Mouse (Mus musculus) small intestine, adult 2 months (tissue): ENCODE results near the gene A230072I06Rik. TPM values are rescaled to one million over a fixed set of nuclear protein-coding genes. Genes with fewer than 3 reads are reported as not detected.

Experiments used
- H3K27ac ChIP-seq: fragments of 200-500 bp; 2 replicates; pipeline ENCODE4 v1.5.1; 2012; ENCODE audit warnings: low read depth, low read length, control low read depth, inconsistent platforms; ENCODE audit not compliant: insufficient read depth
- H3K27me3 ChIP-seq: fragments of 200-500 bp; 2 replicates; pipeline ENCODE4 v1.6.1; 2012; ENCODE audit warnings: mild to moderate bottlenecking, moderate library complexity, low read length, inconsistent platforms; ENCODE audit not compliant: control insufficient read depth, insufficient read depth
- H3K36me3 ChIP-seq: fragments of 200-500 bp; 2 replicates; pipeline ENCODE4 v1.6.1; 2012; ENCODE audit warnings: mild to moderate bottlenecking, low read length, control low read depth, inconsistent platforms; ENCODE audit not compliant: control insufficient read depth, insufficient read depth
- H3K4me1 ChIP-seq: fragments of 200-500 bp; 2 replicates; pipeline ENCODE4 v1.6.1; 2012; ENCODE audit warnings: low read length, inconsistent platforms, mixed read lengths; ENCODE audit not compliant: control insufficient read depth, insufficient read depth, insufficient read length
- H3K4me3 ChIP-seq: fragments of 200-500 bp; 2 replicates; pipeline ENCODE4 v1.5.1; 2012; ENCODE audit warnings: low read depth, mild to moderate bottlenecking, control low read depth, inconsistent platforms, low read length, moderate library complexity
- CTCF ChIP-seq: fragments of 200-500 bp; IDR thresholded peaks from 2 replicates; pipeline ENCODE4 v1.5.1; 2012; ENCODE audit warnings: low read depth, mild to moderate bottlenecking, control low read depth, inconsistent platforms, low read length, moderate library complexity, mixed read lengths; ENCODE audit not compliant: insufficient replicate concordance, insufficient read length; ENCODE audit errors: extremely low read depth
- POLR2A ChIP-seq: fragments of 200-500 bp; IDR thresholded peaks from 2 replicates; pipeline ENCODE4 v1.6.1; 2012; ENCODE audit warnings: low read depth, mild to moderate bottlenecking, control low read depth, inconsistent platforms, low read length, moderate library complexity
- WGBS: fragments of 180-500 bp; shearing (Covaris S2); methylation state at CpG from one replicate; pipeline ENCODE4 v1.1.7; 2018; 5-methylcytosine and 5-hydroxymethylcytosine counted together
- polyA plus RNA-seq: library from polyadenylated mRNA; depleted of rRNA; stranded (reverse); fragments of >200 nt; gene quantifications from 2 replicates; pipeline ENCODE4 v1.2.3, GENCODE M21; 2012; rRNA removed

The A230072I06Rik gene
- polyA plus RNA-seq: not detected in 2 replicates

DNA sequence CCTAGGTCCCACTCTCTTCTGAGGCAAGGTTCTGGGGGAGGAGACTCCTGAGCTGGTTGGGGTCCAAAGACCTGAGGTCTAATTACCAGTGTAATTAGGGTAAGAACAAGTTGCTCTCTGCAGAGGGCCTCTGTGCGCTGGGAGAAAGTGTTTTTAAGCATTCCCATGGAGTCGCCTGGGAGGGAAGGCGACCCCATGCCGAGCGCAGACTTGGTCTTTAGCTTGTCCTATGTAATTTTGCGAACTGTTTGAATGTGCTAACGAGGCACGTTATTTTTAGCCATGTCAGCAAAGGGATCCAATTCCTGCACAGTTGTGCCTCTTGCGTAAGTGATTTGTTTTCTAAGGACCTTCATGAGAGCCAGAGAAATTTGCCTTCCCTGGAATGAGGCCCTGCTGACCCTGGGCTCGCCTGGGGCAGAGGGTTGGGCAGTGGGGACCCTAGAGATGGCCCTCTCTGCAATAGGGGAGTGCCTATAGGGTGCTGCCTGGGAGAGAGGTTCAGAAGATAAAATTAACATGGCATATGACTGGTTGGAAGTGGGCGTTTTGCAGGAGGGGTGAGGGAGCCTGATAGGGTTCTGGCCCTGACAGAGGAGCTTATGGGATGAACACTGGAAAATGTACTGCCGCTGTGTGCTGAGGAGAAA, at the start of gene A230072I06Rik:
TSS of gene A230072I06Rik (plus strand) at position 157 of the 650 bp plus-strand sequence.
- Histone ChIP-seq H3K4me1 (no peaks in the 10 kb centered on the region), H3K27ac (no peak within 1 kb of the TSS), H3K27me3 (no peaks in the 10 kb centered on the region), H3K4me3 (no peak within 1 kb of the TSS), H3K36me3 (no peaks in the 10 kb centered on the region)
- WGBS: 69% methylated on average over 12 of the region's 12 CpGs
- TF ChIP-seq CTCF: no peak
- TF ChIP-seq POLR2A: no peak

DNA sequence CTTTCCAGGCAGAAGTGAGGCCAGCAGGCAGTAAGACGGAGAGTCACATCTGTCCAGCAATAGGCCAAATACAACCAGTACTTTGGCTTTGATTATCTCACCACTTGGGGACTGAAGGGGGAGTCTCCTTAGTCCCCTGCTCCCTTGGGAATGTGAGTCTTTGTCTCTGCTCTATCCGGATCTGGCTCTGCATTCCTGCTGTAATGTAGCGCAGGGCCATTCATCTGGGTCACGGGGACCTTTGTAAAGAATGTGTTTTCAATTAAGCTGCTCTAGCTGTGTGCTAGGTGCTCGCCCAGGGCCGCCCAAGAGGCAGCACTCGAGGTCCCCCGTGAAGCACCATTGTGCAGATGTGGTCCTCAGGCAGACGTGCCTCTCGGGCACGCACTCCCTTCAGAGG, 44.6 kb upstream of the A230072I06Rik start:
- TF ChIP-seq POLR2A (no peak), CTCF (no peak)
- Histone ChIP-seq H3K27ac (no peak overlapping the region), H3K36me3 (no peaks in the 10 kb centered on the region), H3K27me3 (no peaks in the 10 kb centered on the region), H3K4me3 (no peak overlapping the region), H3K4me1 (no peaks in the 10 kb centered on the region)
- WGBS: 68% methylated on average over 11 of the region's 11 CpGs

DNA sequence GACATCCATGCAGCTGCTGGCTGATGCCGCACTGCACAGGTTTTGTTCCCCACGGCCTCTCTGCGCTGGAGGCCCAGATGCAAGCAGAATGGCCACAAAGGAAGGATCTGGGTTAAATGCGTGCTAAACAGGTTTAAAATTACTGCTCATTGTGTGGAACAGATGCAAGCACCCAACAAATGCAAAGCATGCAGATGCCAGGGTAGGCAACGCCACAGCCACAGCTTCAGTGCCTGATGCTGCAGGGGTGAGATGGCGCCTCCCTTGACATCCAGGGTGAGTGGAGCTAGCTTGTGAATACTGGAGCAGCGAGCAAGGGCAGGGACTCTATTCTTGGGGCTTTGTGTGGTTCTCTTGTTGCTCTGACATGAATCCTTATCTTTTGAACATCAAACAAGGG, 39.8 kb upstream of the A230072I06Rik start:
- 85% methylated on average over 7 of the region's 7 CpGs for WGBS
- no peak overlapping the region for H3K4me3 ChIP-seq
- H3K36me3 ChIP-seq: no peaks in the 10 kb centered on the region
- no peak overlapping the region for H3K27ac ChIP-seq
- no peak for TF ChIP-seq CTCF
- no peak for TF ChIP-seq POLR2A
- H3K4me1 ChIP-seq: no peaks in the 10 kb centered on the region
- no peaks in the 10 kb centered on the region for H3K27me3 ChIP-seq

DNA sequence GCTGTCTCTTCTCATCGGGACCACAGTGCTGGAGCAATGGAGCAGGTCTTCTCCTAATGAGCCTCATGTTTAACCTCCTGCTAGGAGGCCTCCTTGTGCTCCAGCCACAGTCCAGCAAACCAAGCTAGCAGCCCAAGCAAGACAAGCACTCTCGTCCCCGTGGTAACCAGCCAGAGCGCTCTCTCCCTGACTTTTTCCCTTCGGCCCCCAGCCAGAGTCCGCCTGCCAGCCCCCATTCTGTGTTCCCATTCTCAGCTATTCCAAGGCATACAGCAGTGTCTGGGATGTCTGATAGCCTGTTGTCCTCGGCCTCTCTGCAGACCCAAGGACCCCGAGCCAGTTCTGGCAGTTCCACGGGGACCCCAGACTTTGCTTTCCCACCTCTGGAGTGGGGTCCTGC, 38.5 kb upstream of the A230072I06Rik start:
- Histone ChIP-seq H3K4me1 (no peaks in the 10 kb centered on the region), H3K36me3 (no peaks in the 10 kb centered on the region), H3K27me3 (no peaks in the 10 kb centered on the region), H3K4me3 (no peak overlapping the region), H3K27ac (no peak overlapping the region)
- no peak for TF ChIP-seq CTCF
- no peak for TF ChIP-seq POLR2A
- 67% methylated on average over 9 of the region's 9 CpGs for WGBS

DNA sequence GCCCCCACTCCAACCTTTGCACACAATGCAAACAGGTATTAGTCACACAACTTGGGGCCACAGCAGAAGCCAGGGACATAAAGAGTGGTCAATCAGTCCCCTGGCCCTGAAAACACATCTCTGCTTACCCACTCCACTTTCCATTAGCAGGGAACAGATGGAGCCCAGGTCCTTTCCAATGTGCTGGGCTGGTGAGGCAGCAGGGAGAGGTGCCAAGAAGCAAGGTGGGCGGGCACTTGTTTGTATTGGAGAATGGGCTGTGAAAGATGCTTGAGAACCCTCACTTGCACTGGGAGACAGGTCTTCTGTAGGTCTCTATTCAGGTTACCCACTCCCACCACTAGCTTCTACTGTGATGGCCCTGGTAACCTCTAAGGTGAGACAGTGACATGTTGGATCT, 34.9 kb upstream of the A230072I06Rik start:
- Histone ChIP-seq H3K4me1 (no peaks in the 10 kb centered on the region), H3K4me3 (no peak overlapping the region), H3K27me3 (no peaks in the 10 kb centered on the region), H3K36me3 (no peaks in the 10 kb centered on the region), H3K27ac (no peak overlapping the region)
- TF ChIP-seq CTCF (no peak), POLR2A (no peak)
- WGBS: 50% methylated on average over 1 of the region's 1 CpGs

DNA sequence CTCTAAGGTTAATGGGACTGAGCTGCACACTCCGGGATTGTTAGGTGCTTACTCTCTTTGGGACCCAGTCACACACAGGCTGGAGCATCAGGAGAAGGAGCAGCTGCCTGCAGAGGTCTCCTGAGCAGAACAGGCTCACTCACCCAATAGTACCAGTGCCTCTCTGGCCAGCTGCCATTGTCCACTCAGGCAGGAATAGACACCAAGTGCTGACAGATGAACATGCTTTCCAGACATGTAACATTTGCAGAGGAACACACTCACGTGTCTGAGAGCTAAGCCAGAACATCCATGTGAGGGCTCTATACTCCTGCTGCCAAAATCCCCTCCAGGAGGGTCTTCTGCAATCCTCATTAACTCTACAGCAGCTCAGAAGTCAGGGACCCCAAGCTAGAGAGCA, 18.7 kb upstream of the A230072I06Rik start:
- no peaks in the 10 kb centered on the region for H3K4me1 ChIP-seq
- no peak overlapping the region for H3K27ac ChIP-seq
- no peaks in the 10 kb centered on the region for H3K36me3 ChIP-seq
- H3K27me3 ChIP-seq: no peaks in the 10 kb centered on the region
- WGBS: 65% methylated on average over 2 of the region's 2 CpGs
- TF ChIP-seq CTCF (no peak), POLR2A (no peak)
- no peak overlapping the region for H3K4me3 ChIP-seq

DNA sequence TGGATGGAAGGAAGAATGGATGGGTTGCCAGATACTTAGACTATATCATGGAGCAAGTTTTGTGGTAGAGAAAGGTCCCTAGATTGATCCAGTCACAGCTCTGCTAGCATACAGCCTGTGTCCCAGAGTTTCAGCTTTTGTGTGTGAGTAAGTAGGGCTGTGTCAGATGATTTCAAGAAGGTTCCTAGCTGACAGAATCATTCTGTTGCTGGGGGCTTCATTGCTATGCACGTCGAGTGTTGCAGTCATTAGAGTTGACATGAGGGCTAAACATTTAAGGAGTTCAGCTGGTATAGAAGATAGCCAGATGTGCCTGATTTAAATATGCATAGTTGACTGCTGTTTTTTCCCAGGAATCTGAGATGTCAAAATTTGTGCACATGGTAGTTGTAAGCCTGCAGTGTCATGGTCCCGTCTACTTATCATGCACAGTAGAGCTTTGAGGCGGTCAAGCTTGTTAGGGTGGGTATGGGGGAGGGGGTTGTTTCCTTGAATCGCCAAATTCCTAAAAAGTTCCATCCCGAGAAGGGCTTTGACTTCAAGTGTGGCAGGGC, 18.1 kb upstream of the A230072I06Rik start:
- Histone ChIP-seq H3K36me3 (no peaks in the 10 kb centered on the region), H3K27ac (no peak overlapping the region), H3K4me3 (no peak overlapping the region), H3K27me3 (no peaks in the 10 kb centered on the region), H3K4me1 (no peaks in the 10 kb centered on the region)
- 69% methylated on average over 6 of the region's 6 CpGs for WGBS
- TF ChIP-seq POLR2A (no peak), CTCF (no peak)
